Mouse (Mus musculus) erythroblast, adult 5-6 weeks (primary cell): ENCODE measurements around the gene Hspb9. TPM values are rescaled to one million over a fixed set of nuclear protein-coding genes. Genes with fewer than 3 reads are reported as not detected.
A peak's percentile ranks its signal among the peaks of the same experiment; 100 is the strongest.

Experiments used
- ATAC-seq: replicated peaks from 2 replicates; pipeline ENCODE4 v1.8.0; 2016; ENCODE audit warnings: moderate number of reproducible peaks, mild to moderate bottlenecking, moderate TSS enrichment, inconsistent platforms; ENCODE audit not compliant: poor library complexity, low FRiP score, severe bottlenecking
- total RNA-seq, 2 experiments: library from RNA; stranded (forward) in 1 of 2; stranded (reverse) in 1 of 2; fragments of 150-400 nt in 1 of 2; fragments of 200-764, 138-1000 nt in 1 of 2; gene quantifications; 2 replicates each; pipeline versions ENCODE4 v1.2.3 to v1.2.4; 2015 to 2017; ENCODE audit warnings: low replicate concordance in 2 of 2

Hspb9 gene
- total RNA-seq, 2 experiments from 2014 or later = not detected

GRCm38 (mm10) chr11:100703851-100704531 lies 9.7 kb upstream of the Hspb9 start, which contains the start of gene Dhx58:
Gene Dhx58 (minus strand): TSS chr11:100704271.
- peak; percentile 67 for ATAC-seq

- ATAC-seq = no peak
These were observed 8.4 kb upstream of the Hspb9 start for GRCm38 (mm10) chr11:100705095-100705747.

- ATAC-seq = no peak
These were observed 4.3 kb upstream of the Hspb9 start for GRCm38 (mm10) chr11:100709201-100709810.

- no peak for ATAC-seq
These were observed 3.1 kb upstream of the Hspb9 start for GRCm38 (mm10) chr11:100710528-100710927.

GRCm38 (mm10) chr11:100710977-100711376 lies 2.7 kb upstream of the Hspb9 start:
- ATAC-seq = no peak

- peak; percentile 51; the same call in 1 of the 2 replicates for ATAC-seq
These were observed 1.7 kb upstream of the Hspb9 start, which contains the start of gene Kat2a for GRCm38 (mm10) chr11:100711783-100712615. Gene Kat2a (minus strand): TSS chr11:100712465.

- ATAC-seq = no peak
These were observed 476 bp upstream of the Hspb9 start for GRCm38 (mm10) chr11:100713174-100713573.

- peak; percentile 75 for ATAC-seq
These were observed 875 bp downstream of the Hspb9 start for GRCm38 (mm10) chr11:100714534-100714915.

- no peak for ATAC-seq
These were observed 1.3 kb downstream of the Hspb9 start for GRCm38 (mm10) chr11:100714948-100715347.

GRCm38 (mm10) chr11:100716649-100717048 lies 3.0 kb downstream of the Hspb9 start:
- ATAC-seq = no peak

- no peak for ATAC-seq
These were observed 4.8 kb downstream of the Hspb9 start for GRCm38 (mm10) chr11:100718462-100718861.

GRCm38 (mm10) chr11:100718866-100719265 lies 5.2 kb downstream of the Hspb9 start:
- no peak for ATAC-seq

GRCm38 (mm10) chr11:100719312-100719711 lies 5.7 kb downstream of the Hspb9 start:
- ATAC-seq = no peak

- ATAC-seq = no peak
These were observed 6.2 kb downstream of the Hspb9 start for GRCm38 (mm10) chr11:100719893-100720292.

GRCm38 (mm10) chr11:100720345-100720744 lies 6.7 kb downstream of the Hspb9 start:
- no peak for ATAC-seq

GRCm38 (mm10) chr11:100721254-100721653 lies 7.6 kb downstream of the Hspb9 start:
- no peak for ATAC-seq

- ATAC-seq = peak; percentile 44
These were observed 8.3 kb downstream of the Hspb9 start for GRCm38 (mm10) chr11:100721776-100722492.

GRCm38 (mm10) chr11:100722493-100723028 lies 8.9 kb downstream of the Hspb9 start:
- 0 out of 2 replicates have a peak, but pooled peaks have one; percentile 1 for ATAC-seq

- 0 out of 2 replicates have a peak, but pooled peaks have one; percentile 16 for ATAC-seq
These were observed 11.4 kb downstream of the Hspb9 start for GRCm38 (mm10) chr11:100724919-100725512.
